Mouse (Mus musculus): ENCODE data around the gene Ston1. TPM values are rescaled to one million over a fixed set of nuclear protein-coding genes. Genes with fewer than 3 reads are reported as not detected.

Gene Ston1
- polyA plus RNA-seq, 1 experiment: 0.14 TPM

DNA sequence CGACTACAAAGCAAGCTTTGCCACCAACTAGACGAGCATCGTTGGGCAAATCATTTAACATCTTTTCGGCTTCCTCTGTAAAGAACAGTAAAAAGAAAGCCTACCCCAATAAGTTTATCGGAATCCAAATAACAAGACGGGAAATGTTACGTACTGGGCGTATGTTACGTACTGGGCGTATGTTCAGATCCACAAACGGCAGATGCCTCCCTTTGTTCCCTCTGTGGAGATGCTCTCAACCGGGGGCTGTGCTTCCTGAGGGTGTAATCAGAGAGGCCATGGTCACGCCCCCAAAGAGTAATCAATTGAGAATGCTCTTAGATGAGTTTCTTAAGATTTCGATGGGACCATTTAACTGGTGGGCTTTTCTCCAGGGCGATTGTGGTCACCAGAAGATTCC is 11.9 kb downstream of the Ston1 start:
- no peak for TF ChIP-seq GATA1 (IDR thresholded peaks at IDR 0.05; ENCODE audit: low read length)

DNA sequence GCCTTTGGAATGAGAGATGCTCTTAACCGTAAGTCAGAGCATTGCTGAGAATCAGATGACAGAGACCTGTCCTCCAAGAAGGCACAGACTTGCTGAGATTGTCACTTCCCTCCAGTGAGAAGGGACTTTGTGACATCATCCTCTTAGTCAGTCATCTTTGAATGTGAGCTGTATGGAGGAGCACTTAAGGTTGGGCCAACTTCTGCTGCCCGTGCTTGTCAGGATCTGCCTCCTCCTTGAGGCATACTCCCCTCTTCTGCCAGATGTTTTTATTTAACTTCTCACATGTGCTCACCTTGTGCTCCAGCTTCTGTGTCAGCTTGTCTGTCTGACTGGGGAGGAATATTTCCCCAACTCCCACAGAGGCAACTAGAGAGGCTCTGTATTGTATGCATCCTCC is 13.6 kb downstream of the Ston1 start:
- no peak for TF ChIP-seq GATA1 (IDR thresholded peaks at IDR 0.05; ENCODE audit: low read length)

DNA sequence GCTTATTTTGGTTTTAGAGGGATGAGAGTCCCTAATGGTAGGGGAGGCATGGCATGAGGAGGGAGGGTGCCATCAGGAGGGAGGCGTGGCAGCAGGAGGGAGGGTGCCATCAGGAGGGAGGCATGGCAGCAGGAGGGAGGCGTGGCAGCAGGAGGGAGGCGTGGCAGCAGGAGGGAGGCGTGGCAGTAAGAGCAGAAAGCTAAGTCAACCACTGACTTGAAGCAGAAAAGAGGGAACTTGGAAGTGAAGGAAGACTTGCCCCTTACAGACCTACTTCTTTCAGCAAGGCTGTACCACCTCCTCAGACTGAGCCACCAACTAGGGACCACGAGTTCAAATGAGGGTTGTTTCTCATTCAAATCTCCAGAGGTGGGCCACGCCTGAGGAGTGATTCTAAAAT is 15.7 kb downstream of the Ston1 start:
- no peak for TF ChIP-seq GATA1 (IDR thresholded peaks at IDR 0.05; ENCODE audit: low read length)

DNA sequence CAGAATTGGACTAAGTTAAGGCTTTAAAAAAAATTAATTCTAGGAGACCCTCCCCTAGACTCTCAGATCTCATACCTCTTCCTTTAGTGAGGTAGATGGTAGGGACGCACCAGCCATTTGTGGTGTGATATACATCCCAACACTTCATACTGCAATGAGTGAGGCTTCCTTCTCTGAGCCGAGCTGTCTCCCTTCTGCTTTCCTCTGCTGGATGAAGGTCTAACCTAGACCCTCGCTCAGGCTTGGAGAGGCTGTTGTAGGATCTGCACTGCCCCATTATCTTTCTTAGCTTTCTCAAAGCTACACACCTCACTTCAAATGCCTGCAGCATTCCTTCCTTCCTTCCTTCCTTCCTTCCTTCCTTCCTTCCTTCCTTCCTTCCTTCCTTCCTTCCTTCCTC is 16.2 kb downstream of the Ston1 start:
- no peak for TF ChIP-seq GATA1 (IDR thresholded peaks at IDR 0.05; ENCODE audit: low read length)

DNA sequence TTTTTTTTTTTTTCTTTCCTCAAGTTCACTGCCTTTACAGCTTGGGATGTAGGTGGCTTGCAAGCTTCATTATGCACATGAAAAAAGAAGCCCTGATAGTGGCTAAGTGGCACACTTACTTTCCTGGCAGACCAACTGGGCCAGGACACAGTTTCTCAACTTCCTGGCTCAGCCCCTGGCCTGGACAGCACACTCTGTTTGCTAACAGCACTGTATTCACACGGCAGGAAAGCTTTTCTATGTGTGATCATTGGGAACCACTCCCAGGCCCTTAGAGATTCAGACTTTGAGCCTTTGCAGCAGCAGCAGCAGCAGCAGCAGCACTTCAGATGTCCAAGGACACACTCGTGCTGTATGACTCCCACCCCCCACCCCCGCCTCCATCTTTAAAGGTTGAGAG is 16.8 kb downstream of the Ston1 start:
- no peak for TF ChIP-seq GATA1 (IDR thresholded peaks at IDR 0.05; ENCODE audit: low read length)

DNA sequence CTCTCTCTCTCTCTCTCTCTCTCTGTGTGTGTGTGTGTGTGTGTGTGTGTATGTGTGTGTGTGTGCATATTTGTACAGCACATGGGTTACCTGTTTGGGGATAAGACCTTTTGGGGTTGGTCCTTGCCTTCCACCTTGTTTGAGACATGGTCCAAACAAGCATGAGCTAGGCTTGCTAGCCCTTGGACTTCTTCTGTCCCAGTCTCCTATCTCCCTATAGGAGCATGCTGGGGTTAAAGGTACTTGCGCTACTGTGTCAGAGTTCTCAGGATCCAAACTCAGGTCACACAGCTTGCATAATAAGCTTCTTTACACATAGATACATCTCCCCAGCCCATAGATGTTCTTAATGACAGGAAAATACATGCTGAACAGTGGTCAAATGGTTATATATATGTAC is 17.2 kb downstream of the Ston1 start:
- TF ChIP-seq GATA1 (IDR thresholded peaks at IDR 0.05; ENCODE audit: low read length): no peak

DNA sequence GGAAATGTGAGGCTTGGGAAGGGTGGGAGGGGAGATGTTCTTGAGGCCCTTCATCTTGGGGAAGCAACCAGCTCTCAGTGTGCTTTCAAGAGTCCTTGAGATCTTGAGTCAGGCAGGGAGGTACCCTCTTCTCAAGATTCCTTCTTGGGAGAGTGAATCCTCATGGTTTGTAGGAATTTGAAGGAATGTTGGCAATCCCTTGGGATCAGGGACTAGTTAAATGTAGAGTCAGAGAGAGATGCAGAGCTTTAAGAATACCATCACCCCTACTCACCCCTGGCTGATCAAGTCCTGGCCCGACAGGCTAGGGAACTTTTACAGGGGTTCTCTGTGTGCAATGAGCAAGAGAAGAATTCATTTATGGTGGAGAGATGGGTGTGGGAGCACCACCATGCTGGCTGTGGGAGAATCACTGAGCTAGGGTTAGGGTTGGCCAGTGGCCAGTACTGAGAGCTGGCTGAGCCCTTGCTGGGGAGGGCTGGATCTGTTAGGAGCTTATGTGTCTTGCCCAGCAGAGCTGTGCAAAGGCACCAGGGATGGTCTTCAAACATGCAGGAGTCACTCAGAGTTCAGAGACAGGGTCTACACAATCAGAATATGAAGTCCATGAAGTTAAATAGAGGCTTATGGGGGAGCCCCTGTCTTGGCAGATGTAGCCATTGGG is 18.1 kb downstream of the Ston1 start:
- no peak for TF ChIP-seq GATA1 (IDR thresholded peaks at IDR 0.05; ENCODE audit: low read length)

DNA sequence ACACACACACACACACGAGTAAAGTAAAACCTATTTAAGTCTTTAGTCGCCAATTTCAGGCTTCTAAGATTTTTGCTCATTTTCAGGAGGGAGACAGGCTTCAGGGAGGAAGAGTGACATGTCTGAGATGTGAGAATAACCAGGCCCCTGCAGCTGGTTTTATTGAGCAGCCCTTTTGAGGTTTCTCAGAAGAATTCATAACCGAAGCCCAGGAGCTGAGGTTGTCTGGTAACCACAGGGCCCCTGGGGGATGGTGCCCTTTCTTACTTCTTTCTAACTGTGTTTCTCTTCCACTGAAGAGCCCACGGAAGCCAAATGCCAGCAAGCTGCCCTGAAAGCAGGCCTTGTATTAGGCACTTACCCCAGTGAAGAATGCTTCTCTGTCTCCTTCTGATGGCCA is 23.5 kb downstream of the Ston1 start:
- TF ChIP-seq GATA1 (IDR thresholded peaks at IDR 0.05; ENCODE audit: low read length): no peak

DNA sequence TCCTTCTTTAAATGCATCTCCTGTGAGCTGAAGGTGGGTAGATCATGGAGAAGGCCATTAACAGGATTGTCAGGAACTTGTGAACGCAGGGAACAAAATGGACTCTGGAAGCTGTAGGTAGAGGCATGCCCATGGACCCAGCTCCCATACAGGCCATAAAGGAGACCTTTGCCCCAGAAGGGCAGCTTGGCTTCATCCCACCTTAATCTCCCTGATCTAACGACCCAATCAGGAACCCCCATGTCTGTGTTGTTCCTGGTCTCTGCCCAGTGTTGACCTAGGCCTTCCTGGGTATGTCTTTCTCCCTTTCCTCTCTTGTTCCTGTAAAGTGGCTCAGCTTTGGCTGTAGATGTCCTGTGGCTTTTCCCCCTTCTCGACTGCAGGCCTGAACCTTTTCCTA is 23.9 kb downstream of the Ston1 start:
- no peak for TF ChIP-seq GATA1 (IDR thresholded peaks at IDR 0.05; ENCODE audit: low read length)

DNA sequence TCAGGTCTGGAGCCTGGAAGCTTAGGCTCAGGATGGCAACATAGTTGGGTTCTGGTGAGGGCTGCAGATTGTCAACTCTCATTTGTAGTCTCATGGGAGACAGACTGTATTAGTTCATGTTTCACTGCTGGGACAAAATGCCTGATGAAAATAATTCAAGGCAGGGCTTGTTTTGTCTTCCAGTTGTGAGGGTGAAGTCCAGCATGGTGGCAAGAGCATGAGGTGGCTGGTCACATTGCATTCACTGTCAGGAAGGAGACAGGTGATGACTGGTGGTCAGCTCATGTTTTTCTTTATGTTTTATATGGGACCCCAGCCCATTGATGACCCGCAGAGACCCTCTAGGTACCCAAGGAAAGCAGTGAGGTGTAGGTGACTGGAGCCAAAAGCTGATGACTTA is 25.2 kb downstream of the Ston1 start:
- no peak for TF ChIP-seq GATA1 (IDR thresholded peaks at IDR 0.05; ENCODE audit: low read length)

DNA sequence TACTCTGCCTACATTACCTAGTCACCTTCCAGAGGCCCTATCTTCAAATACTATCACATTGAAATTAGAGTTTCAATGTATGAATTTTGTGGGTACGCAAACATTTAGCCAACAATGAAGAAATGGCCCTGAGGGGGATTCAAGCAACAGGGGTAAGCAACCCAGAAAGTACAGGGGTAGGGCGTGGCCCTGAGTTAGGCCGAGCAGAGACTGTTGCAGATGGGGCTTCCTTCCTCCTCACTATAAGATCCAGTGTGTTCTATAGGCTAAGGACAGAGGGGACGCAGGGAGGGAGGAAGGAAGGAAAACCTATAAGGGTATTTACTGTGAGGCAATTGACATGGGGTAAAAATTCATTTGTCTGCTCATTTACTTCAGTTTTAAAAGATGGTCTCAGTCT is 26.9 kb downstream of the Ston1 start:
- no peak for TF ChIP-seq GATA1 (IDR thresholded peaks at IDR 0.05; ENCODE audit: low read length)

DNA sequence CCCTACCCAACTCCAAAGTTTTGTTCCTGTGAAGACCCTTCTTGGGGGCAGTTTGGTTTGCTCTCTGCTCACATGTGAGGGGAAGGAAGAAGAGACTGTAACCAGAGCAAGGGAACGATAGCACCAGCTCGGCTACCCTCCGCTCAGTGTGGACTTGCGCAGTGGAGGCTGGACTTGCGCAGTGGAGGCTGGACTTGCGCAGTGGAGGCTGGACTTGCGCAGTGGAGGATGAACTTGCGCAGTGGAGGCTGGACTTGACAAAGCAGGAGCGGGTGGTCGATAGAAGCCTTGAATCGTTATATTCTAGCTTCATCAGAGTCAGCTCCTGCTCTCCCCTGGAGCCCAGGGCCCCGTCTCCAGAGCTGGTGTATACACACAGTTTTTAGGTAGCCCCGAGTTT is 27.9 kb downstream of the Ston1 start:
- no peak for TF ChIP-seq GATA1 (IDR thresholded peaks at IDR 0.05; ENCODE audit: low read length)

DNA sequence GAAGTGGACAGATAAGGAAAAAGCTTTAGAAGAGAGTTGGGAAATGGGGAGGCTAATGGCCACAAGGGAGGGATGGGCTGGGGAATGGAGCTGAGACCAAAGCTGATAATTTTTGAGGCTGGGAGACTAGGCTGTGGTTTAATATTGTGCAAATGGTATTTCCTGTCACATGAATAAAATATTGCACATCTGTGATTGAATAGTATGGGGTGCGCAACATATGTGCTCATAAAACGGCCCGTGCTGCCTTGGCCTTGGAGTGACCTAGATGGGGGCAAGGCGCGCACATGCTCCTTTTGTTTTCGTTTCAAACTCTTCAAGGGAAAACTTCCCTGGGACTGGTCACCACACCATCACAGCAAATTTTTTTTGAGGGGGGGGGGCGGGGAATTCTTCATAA is 28.4 kb downstream of the Ston1 start:
- no peak for TF ChIP-seq GATA1 (IDR thresholded peaks at IDR 0.05; ENCODE audit: low read length)

DNA sequence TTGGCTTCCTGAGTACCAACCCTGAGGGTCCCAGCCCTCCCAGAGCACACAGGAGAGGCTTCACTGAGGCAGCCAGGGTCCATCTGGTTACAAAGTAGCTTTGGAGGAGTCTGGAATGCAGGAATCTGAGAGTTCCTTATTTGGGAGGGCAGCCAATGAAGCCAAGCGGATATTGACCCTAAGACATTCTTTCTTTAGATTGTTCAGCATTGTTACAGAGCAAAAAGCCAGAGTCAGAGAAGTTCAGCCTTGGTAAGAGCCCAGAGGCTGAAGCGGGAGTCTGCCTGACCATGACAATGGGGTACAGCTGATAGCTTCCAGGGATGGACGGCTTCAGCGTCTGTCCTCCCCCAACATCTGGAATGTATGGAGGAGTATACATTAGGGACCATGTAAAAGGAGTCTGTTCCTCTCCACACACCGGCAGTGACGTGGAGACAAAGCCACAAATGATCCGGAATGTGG is 28.9 kb downstream of the Ston1 start:
- no peak for TF ChIP-seq GATA1 (IDR thresholded peaks at IDR 0.05; ENCODE audit: low read length)

DNA sequence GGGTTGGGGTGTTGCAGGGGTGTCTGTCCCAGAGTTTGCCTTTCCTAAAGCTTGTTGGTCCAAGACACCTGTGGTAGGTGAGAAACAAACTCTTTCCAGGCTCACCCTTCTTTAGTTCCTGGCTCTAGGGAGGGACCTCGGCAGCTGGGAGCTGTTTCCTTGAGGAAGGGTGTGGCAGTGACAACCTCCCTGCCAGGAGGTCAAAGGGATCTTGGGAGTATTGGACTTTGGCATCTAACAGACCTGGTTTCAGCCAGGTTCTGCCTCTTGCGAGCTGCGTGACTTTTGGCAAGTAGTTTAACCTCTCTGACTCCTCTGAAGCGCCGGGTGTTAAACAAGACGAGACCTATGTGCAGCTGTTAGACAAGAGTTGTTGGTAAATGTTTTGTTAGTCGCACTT is 29.7 kb downstream of the Ston1 start:
- no peak for TF ChIP-seq GATA1 (IDR thresholded peaks at IDR 0.05; ENCODE audit: low read length)

DNA sequence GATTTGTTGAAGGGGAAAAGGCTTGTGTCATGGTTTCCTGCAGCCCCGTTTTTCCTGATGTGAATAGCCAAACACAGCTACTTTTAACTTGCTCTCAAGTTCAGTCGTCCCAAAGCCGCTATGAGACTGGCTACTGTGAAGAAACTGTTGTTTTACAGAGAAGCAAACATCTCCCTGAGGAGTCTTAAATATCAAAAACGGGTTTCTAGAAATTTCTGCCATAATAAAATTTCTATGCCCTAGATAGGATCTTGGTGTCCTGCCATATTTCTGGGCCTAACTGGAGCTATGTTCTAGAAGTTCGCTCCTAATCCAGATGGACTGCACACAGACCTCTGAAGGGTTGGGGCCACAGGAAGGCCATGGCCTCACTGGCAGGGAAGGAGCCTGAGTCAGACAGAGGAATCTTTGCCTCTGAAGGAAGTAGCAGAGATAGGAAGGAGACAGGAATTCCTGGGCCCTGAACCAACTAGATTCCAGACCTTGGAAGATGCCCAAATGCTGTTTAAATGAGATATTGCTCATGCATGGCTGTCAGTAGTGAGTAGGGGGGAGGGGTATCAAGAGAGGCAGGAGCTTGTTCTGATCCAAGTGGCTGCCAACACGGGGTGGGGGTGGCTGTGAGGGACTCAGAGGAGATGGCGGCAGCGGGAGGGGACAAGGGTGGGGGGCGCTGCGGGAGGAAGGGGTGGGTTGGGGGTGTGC is 31.3 kb downstream of the Ston1 start:
- no peak for TF ChIP-seq GATA1 (IDR thresholded peaks at IDR 0.05; ENCODE audit: low read length)

DNA sequence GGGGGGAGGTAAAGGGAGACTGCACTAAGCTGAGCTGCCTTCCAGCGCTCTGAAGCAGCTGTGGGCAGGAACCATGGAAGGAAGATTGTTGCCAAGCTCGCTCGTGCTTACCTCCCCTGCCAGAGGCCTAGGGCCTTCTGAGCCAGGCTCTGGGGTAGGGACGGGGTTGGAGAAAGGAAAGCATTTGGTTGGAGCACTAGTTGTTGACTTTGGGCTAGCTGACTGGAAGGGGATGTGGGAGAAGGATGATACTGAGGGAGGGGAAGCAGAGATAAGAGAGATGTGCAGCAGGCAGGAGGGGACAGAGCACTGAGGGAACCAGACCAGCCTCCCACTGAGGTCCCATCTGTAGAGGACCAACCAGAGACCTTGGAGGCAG is 31.9 kb downstream of the Ston1 start:
- no peak for TF ChIP-seq GATA1 (IDR thresholded peaks at IDR 0.05; ENCODE audit: low read length)
